Mouse (Mus musculus) urinary bladder, postnatal 10 days (tissue): ENCODE measurements around the gene Rpl6.
"Not testable (repeated sequence)": the region's sequence is repeated elsewhere in the genome, so short reads cannot be mapped to it uniquely, and the experiment has no call there.

Source experiments
- DNase-seq: peaks from one replicate; pipeline ENCODE4 v3.0.0; 2022; ENCODE audit warnings: low spot score

Gene Rpl6

DNA sequence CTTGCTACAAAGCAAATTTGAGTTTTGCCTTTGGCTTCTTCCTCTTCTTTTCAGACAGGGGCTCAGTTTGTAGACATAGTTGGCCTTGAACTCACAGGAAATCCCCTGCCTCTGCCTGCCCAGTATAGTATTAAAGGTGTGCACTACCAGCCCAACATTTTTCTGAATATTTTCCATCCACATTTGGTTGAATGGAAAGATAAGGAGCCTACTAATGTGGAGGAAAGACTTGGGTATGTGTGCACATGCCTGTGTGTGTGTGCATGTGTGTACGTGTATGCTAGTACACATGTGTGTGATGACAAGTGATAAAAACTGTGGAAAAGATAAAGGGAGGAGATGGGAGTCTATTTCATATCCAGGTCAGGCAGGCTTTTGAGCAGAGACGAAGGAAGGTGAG is 21.6 kb downstream of the Rpl6 start:
- no peak for DNase-seq

GRCm38 (mm10) chr5:121226406-121226805 is 22.1 kb downstream of the Rpl6 start:
- DNase-seq: no peak

DNA sequence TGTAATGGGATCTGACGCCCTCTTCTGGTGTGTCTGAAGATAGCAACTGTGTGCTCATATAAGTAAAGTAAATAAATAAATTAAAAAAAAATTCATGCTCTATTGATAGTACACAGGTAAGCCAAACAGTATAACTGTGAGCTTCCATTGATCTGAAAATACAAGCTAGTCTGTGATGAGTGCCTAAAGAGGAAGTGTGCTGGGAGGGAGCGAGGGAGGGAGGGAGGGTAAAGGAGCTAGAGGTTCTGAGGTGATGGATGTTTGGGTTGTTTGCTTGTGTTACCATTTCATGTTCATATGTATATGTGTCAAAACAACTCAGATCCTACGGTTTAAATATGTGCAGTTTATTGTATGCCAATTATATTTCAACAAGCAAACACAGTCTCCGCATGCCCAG is 22.6 kb downstream of the Rpl6 start:
- DNase-seq: no peak

- not testable (repeated sequence) for DNase-seq
Observed at GRCm38 (mm10) chr5:121227330-121227729, 23.0 kb downstream of the Rpl6 start.

DNA sequence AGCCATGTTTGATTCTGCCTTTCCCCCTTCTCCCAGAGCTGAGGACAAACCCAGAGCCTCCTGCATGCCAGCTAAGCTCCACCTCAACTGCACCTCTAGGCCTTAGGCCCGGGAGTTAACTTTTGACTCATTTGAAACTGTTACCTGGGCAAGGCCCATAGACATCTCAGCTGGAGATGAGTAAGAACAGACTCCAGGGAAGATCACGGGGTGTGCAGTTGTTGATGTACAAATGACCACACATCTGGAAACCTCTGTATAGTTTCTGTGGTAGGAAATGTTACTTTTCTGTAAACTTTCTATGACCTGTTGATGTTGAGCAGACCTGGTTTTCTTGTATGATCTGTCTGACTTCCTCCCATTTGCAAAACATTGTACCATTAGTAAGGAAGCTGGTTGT is 24.9 kb downstream of the Rpl6 start:
- DNase-seq: no peak

- no peak for DNase-seq
Observed at GRCm38 (mm10) chr5:121230811-121231210, 26.5 kb downstream of the Rpl6 start.

- no peak for DNase-seq
Observed at GRCm38 (mm10) chr5:121232789-121233188, 28.5 kb downstream of the Rpl6 start.

DNA sequence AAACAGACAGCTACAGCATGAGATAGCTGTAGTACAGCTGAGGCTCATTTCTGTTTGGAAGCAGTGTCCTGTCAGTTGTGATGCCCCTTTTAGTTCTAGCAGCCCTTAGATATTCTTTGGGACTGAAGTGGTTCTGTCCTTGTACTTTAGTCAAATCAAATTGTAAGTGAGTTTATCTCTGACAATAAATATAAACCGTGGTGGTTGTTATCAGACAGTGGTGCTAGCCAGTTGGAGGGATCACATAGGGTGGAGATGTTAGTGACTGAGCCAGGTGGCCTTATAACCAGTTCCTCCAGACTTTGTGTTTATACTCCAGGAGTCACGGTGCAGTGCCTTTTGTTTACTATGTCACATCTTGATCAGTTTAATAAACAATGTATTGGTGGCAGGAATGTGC is 29.4 kb downstream of the Rpl6 start:
- no peak for DNase-seq

- DNase-seq: no peak
Observed at GRCm38 (mm10) chr5:121236171-121236570, 31.9 kb downstream of the Rpl6 start.

DNA sequence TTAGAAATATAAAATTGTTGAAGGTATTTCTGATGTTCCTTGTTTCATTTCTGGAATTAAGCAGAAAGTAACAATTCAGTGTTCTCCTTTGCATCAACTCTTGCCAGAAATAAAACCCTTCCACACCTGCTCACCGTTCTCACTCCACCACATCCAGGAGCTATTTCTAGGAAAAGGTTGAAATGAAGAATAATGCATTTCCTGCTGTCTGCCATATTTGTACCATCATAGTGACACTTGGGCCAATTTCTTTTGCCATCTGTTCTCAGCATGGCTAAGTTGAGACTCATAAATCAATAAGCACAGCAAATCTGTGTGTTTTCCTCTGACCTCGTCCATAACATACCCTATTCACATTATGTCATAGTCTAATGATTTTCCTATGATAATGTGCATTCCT is 33.9 kb downstream of the Rpl6 start:
- no peak for DNase-seq

- no peak for DNase-seq
Observed at GRCm38 (mm10) chr5:121239846-121240245, 35.6 kb downstream of the Rpl6 start.

DNA sequence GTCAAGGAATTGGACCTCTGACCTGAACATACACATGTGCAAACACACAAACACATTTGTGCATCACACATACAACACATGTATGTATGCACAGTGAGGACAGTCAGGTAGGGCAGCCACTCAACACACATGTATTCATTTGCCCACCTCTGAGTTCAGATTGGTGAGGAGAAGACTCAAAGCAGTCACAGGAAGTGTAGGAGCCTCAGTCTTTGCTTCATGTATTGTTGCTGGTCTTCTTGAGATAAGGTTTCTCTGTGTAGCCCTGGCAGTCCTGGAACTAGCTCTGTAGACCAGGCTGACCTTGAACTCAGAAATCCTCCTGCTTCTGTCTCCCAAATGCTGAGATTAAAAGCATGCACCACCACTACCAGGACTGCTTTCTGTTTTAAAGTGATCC is 36.9 kb downstream of the Rpl6 start:
- DNase-seq: no peak

DNA sequence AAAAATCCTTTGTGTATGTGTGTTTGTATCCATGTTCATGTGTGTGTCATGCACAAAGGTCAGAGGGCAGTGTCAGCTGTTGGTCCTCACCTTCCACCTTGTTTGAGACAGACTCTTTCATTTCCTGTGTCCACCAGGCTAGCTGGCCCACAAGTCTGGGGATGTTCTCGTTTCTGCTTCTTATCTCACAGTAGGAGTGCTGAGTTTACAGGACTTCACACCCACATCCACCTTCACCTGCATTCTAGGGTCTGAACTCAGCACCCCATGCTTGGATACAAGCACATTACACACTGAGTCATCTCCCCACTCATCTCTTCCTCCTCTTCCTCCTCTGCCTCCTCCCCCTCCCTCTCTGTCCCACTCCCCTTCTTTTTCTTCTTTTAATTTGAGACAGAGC is 38.0 kb downstream of the Rpl6 start:
- DNase-seq: no peak

DNA sequence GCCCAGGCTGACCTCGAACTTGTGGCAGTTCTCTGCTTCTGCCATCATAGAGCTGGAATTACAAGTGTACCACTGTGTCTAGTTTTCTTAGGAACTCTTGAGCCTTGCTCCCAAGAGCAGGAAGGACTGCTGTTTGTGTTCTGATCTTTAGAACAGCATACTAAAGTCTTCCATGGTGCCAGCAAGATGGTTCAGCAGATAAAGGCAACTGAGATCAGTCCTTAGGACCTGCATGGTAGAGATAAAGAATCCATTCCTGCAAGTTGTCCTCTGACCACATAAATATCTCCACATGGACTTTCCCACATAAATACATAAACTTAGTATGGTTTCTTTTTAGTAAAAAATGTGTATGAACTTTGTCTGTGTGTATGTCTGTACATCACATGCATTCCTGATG is 38.4 kb downstream of the Rpl6 start:
- DNase-seq: no peak

DNA sequence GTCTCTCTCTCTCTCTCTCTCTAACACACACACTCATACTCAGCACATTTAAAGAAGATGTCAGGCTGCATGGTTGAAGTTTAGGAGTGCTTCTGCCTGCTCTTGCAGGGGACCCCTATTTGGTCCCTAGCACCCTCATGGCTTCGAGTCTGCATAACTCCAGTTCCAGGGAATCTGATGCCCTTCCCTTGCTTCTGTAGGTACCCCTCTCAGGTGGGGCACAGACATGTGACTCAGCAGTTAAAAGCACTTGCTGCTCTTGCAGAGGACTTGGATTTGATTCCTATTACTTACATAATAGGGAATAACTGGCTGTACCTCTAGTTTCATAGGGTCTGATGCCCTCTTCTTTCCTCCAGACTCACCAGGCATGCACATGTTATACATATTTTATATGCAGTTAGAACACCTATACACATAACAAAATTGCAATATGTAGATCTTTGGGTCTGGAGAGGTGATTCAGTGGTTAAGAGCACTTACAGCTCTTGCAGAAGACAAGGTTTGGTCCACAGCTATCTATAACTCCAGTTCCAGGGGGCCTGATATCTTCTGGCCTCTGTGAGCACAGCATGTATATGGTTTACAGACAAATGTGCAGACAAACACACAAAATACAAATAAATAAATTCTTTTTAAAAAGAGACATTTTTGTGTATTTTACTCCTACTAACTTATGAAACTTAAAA is 39.5 kb downstream of the Rpl6 start:
- no peak for DNase-seq

- DNase-seq: no peak
Observed at GRCm38 (mm10) chr5:121244365-121244731, 40.1 kb downstream of the Rpl6 start.

GRCm38 (mm10) chr5:121245201-121245600 is 40.9 kb downstream of the Rpl6 start:
- DNase-seq: no peak

- DNase-seq: no peak
Observed at GRCm38 (mm10) chr5:121248766-121249394, 44.6 kb downstream of the Rpl6 start.

DNA sequence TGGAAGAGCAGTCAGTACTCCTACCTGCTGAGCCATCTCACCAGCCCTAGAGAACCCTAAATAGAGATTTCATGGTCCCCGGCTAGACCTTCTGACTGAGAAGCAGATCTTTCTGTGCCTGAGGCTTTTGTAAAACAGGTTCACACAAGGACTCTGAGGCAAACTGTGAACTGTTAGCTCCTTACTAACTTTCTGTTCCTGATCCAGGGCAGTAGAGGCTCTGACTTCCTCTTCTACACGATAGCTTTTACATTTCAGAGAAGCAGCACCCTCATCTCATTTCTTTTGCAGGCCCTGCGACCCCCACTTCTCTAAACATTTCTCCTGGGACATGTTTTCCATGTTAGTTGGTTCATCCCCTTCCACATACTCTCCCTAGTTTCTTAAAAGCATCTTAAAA is 45.4 kb downstream of the Rpl6 start:
- no peak for DNase-seq

- no peak for DNase-seq
Observed at GRCm38 (mm10) chr5:121251813-121252212, 47.5 kb downstream of the Rpl6 start.

DNA sequence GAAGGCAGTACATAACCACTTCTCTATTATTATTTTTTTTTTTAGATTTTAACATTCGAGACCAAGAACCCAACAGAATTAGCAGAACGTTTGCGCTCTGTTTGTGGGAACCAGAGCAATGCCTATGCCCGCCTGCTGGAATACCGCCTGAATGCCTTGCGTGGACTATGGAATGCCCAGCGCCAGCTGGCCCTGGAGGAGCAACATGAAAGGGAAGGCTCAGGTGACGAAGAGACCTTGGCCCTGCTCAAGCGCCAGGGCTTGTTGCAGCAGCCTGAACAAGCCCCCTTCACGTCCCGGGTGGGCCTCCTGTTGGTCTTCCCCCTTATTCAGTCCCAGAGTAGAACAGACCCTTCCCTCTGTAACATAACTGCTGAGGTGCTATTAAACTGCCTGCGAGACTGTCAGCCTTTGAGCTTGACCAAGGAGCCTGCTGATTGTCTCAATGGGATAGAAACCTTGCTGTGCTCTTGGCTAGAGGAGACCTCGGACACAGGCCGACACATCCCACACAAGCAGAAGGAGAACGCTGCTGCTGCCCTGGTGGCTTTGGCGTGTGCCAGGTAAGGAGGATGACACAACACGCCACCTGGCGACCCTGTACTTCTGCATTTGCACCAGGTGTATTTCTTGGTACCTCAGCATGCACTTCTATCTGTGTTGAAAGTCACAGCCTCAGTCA is 49.7 kb downstream of the Rpl6 start:
- no peak for DNase-seq

DNA sequence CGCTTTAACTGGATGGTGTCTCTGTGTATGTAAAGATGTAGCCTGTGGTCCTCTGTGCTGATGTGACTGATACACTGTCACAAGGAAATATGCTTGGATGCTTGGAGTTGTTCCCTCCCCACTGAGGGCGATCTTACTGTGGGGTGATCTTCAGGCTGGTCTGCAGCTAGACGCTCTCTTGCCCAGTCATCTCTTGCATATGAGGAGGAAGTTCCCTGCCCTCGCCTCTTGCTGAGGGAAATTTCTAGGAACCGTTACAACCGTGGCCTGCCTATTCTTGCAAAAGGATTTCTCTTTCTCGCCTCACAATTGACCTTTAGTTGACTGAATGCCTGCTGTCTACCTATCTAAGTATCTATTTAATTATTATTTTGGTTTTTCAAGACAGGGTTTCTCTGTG is 50.7 kb downstream of the Rpl6 start:
- no peak for DNase-seq
